Mouse (Mus musculus): ENCODE data around the gene Eif1ad.
"Not testable (repeated sequence)": the region's sequence is repeated elsewhere in the genome, so short reads cannot be mapped to it uniquely, and the experiment has no call there.

Gene Eif1ad

DNA sequence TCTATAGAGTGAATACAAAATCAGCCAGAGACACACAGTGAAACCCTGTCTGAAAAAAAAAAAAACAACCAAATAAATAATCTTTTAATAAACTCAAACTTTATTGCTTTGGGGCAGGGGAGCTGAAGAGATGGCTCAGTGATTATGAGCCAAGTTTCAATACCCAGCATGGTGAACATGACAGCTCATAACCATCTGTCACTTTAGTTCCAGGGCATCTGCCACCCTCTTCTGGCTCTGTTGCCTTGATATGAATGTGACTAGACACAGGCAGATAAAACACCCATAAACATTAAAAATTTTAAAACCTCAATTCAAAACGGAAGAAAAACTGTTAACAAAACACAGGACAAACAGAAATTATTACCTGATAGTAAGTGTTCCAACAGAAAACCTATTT is 10.9 kb downstream of the Eif1ad start:
- no peak for DNase-seq (ENCODE audit: low spot score)

DNA sequence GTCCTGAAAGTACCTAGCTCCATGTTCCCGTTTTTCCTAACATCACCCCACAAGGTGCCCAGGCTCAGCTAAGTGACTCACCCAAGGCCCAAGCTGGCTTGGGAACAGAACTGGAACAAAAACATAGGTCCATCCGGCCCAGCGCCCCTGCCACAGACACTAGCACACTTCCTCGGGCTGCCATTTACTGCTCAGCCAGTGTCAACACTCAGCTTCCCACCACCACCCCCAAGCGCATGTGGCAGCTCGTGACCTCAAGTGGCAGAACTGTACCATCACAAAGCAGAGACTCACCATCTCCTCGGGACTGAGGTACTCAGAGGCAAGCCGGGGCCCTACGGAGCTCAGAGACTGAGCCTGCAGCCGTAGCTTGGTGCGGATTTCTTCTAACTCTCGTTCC is 16.8 kb downstream of the Eif1ad start:
- no peak for DNase-seq (ENCODE audit: low spot score)

DNA sequence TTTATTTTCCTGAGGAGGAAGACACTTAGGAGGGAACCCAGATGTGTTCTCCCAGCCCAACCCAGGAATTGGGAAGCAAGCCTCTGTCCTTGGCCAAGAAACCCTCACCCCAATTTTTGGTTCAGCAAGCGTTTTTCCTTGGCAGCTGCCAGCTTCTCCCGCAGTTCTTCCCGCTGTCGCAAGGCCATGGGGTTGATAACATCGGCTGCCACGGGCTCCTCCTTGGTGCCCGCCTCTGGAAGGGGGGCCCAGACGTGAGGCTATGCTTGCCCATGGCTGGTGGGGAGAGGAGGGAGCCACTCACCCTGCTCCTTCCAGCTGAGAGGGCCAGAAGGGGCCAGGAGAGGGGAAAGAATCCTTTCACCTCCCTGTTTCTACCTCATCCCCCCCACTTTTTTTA is 18.2 kb downstream of the Eif1ad start:
- no peak for DNase-seq (ENCODE audit: low spot score)

DNA sequence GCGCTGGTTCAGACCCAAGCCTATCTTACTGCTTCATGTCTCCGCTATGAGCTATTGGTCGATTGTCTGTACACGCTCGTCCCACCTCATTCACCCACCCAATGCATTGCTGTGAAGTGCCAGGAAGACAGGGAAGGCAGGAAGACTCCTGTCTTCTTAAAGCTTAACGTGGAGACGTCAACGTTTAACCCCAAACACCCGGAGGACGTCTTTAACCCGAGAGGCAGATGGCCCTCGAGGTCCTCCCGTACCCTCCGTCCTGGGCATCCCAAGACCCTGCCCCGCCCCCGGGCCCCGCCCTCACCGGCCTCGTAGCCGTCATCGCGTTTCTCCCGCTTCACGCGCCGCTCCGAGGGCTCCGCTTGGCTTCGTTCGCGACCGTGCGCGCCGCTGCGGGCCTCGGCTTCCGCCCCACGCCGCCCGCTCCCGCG is 21.5 kb downstream of the Eif1ad start:
- peak; percentile 27 for DNase-seq (ENCODE audit: low spot score)

DNA sequence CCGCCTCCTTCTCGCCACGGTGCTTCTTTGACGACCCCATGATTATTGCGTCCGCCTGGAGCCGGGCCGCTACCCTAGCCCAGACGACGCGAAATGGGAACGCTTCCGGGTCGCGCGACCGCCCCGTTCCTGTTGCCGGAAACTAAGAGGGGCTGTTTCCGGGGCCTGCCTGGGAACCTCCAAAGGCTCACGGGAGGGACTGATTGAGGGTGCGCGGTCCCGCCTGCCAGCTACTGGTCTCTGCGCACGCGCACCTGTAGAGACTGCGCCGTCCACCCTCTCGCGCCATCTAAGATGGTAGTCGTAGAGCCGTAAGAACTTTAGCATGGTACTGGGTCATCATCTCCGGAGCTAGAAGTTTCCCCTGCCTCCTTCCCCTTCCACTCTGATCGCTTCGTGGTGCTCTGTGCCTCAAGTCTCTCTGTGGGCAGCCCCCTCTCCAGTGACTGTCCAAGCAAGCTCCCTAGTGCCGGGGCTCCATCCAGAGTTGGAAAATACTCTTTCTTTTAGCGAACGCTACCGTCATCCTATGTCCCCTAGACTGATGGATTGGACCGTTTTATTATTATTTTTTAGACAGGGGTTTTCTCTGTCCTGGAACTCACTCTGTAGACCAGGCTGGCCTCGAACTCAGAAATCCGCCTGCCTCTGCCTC is 22.2 kb downstream of the Eif1ad start, which contains the start of gene Sart1:
Gene Sart1, minus strand, starts transcription at position 116 of the 655 bp plus-strand sequence.
- peak; percentile 95 for DNase-seq (ENCODE audit: low spot score)

DNA sequence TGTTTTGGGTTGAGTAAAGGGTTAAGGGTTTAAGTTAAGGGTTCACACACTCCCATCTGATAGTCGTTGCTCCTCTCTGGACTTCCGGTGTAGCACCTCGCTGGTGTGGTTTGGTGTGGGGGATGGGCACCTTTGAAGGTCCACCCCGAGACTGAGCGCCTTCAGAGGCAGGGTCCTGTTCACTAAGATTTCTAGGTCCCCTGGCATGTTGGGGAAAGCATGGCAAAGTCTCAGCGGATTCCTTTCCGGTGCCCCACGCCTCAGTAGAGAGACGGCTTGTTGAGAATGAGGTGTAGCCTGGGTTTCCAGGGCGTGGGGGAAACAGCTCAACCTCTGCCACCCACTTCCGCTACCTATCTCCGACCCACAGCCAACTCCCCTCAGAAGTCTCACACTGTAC is 23.1 kb downstream of the Eif1ad start:
- peak; percentile 52 for DNase-seq (ENCODE audit: low spot score)

DNA sequence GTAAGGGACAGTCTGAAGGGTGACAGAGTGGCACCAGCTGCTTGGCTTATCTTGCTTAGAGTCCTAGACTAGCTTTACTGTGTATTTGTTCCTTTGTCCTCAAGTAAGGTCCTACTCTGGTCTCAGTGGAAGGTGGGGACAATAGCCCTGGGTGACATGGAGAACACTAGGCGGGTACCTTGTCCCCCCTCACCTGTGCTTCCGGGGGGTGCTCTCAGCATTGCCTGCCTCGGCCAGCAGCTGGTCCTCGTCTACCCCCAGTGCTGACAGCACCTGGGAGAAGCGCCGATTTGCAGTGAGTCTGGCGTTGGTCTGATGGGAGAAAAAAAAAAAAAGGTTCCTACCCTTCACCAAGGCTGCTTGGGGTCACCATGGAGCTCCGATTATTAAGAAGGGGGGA is 23.9 kb downstream of the Eif1ad start:
- no peak for DNase-seq (ENCODE audit: low spot score)

DNA sequence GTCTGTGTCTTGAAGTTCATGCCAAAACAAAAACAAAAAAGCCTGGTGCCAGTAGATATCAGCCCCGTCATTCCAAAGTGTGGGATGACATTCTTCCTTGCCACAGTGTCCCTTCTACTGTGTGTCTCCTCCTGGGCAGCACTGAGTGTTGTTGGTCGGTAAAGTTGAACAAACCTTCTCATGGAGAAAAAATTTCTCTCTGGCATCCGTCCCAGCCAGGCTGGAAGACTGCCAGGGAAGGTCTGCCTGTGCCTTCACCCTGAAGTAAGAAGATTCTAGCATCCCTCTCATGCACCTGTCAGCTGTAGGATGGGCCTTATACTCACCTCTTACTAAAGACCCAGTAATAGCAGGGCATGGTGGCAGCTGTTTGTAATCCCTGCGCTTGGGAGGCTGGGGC is 26.4 kb downstream of the Eif1ad start:
- DNase-seq (ENCODE audit: low spot score) = peak; percentile 78

DNA sequence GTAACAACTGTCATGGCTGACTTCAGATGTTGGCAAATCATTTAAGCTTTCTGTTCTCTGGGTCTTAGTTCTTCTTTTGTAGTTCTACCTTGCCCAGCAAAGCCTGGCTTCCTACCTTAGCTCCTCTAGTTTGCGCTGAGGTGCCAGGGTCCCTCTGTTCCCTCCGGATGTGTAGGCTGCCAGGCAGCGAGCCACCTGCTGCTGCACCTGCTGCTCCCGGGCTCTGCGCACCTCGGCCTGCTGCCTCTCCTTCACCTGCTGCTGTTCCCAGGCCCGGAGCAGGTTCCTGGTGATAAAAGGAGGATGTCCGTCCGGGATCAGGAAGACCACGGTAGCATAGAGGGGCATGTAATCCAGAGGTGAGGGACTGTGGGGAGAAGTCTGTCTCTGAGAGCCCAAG is 27.6 kb downstream of the Eif1ad start:
- DNase-seq (ENCODE audit: low spot score) = no peak

DNA sequence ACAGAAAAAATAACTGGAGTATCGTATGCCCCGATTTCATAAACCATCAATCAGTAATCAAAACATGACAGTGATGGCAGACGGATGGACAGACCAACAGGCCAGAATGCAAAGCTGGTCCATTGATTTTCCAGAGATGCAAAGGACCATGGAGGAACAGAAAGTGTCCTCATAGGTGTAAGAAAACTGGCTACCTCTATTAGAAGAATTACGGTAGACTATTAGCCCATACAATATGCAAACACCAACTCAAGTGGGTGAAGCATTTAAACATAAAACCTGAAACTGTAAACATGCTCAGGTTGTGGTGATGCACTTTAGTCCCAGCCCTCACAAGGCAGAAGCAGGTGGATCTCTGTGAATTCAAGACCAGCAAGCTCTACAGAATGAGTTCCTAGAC is 28.8 kb downstream of the Eif1ad start:
- DNase-seq (ENCODE audit: low spot score) = no peak

DNA sequence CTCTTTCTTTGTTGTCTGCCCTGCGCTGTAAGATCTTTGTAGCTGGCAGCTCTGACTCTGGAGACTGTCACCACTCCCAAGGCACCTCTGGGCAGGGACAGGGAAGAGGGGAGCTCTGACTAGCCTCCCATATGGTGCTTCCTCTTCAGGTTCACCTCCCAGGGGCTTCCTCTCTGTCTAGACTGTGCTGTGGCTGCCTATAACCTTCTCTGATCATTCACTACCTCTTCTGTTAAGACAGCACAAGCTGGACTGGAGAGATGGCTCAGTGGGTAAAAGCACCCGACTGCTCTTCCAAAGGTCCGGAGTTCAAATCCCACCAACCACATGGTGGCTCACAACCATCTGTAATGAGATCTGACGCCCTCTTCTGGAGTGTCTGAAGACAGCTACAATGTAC is 34.5 kb downstream of the Eif1ad start:
- not testable (repeated sequence) for DNase-seq (ENCODE audit: low spot score)

DNA sequence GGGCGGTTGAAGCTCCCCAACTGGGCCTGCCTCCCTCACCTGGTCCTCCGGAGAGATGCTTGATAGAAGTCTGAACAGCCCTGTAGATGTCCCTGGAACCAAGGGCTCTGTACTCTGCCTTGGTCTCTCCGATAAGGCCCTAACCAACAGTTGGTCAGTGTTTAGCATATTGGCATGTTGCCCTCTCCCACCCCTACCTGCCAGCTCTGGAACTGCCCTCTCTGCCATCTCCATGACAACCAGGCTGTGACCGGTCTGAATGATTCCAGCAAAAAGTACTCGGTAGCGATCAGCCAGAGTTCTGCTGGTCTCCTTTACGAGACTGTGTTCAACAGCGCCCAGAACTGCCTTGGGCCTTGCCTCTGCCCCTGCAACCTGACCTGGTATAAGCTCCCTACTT is 35.8 kb downstream of the Eif1ad start, which contains the start of gene Tsga10ip:
Gene Tsga10ip, minus strand, starts transcription at position 234 of the 400 bp plus-strand sequence.
- DNase-seq (ENCODE audit: low spot score) = no peak

DNA sequence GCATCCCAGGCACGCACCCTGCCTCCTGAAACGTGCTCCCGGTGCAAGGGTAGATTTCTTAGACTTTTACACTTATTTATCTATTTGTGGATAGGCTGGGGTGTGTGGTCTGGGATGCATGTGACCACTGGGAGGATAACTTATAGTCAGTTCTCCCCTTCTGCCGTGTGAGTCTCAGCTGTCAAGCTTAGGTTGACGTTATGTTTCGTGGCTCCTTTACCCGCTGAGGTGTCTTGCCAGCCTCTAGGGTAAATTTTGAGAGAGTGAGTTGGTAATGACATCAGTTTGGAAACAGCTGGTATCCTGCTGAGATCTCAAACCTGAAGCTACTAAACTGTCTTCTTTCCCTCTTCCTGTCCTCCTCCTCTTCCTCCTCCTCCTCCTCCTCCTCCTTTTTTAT is 39.4 kb downstream of the Eif1ad start:
- no peak for DNase-seq (ENCODE audit: low spot score)

DNA sequence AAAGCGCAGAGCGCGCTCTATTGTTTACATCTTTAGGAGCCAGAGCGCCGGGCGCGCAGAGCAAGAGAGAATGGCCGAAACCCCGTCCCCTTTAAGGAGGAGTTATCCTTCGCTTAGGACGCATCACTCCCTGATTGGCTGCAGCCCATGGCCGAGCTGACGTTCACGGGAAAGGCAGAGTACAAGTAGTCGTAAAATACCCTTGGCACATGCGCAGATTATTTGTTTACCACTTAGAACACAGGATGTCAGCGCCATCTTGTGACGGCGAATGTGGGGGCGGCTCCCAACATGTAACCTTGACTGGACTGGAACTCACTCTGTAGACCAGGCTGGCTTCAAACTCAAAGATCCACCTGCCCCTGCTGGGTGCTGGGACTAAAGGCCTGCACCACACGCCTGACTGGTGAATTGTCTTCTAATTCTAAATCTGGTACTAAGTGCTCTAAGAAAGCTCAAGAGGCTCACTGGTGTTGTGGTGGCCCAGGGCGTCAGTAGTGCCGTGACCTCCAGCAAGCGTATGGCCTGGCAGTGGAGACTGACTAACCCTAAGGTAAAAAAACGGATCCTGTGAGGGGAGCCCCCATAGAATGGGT is 40.1 kb downstream of the Eif1ad start:
- DNase-seq (ENCODE audit: low spot score) = not testable (repeated sequence)

DNA sequence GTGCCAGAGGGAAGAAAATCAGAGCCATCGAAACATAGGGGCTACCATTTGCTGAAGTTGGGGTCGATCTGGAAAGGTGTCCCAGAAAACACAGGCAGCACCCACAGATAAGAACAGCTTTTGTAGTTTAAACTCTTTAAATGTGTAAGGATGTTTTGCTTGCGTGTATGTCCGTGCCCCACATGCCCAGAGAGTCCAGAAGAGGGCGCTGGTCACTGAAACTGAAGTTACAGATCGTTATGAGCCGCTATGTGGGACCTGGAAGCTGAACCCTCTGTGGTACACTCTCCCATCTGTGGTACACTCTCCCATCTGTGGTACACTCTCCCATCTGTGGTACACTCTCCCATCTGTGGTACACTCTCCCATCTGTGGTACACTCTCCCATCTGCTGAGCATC is 40.6 kb downstream of the Eif1ad start:
- DNase-seq (ENCODE audit: low spot score) = peak; percentile 67

DNA sequence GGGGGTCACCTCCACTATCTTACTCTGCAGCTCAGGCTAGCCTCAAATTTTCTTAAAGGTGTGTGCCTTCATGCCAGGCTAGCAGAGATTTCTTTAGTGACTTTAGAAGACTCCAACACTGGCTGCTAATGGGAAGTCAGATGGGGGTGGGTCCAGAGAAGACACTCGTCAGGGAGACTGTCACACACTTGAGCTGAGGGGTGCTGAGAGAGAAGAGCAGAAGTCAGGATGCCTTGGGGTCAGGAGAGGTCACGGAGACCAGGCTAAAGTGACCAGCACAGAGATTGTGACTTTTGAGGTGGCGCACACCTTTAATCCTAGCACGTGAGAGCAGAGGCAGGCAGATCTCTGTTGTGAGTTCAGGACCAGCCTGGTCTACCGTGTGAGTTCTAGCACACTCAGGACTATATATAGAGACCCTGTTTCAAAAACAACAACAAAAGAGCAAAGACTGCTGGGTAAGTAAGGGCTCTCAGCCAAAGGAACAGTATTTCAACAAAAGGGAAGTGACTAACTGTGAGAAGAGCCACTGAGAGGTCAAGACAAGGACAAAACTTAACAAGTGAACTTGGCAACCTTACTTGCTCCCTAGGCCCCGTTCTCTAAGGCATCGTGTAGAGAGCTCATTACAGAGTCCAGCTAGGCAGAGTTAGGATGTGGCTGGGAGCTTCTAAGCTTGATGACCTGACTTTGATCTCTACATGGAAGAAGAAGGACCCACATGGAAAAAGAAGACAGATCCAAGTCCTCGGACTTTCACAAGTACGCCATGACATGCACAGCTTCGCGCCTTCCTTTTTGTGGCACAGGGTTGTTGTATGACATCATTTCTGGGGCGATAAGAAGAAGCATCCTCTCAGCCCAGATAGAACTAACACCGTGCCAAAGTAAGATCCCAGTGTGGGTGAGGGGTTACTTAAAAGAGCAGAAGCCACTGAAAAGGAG is 41.8 kb downstream of the Eif1ad start:
- DNase-seq (ENCODE audit: low spot score) = no peak

DNA sequence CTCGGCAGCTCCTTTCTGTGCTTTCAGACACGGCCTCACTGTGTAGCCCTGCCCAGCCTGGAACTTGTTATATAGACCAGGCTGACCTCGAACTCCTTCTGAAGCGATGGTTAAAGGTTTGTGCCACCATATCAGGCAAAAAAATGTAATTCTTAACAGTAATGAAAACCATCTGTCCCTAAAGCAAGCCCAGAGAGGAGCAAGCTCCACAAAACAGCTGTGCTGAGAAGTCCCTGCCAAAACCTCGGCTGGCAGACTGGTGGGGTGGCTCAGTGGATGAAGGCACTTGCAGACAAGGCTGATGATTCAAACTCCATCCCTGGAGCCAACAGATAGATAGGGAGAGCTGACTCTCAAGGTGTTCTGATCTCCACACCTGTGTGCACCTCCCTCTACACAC is 42.5 kb downstream of the Eif1ad start:
- DNase-seq (ENCODE audit: low spot score) = no peak

DNA sequence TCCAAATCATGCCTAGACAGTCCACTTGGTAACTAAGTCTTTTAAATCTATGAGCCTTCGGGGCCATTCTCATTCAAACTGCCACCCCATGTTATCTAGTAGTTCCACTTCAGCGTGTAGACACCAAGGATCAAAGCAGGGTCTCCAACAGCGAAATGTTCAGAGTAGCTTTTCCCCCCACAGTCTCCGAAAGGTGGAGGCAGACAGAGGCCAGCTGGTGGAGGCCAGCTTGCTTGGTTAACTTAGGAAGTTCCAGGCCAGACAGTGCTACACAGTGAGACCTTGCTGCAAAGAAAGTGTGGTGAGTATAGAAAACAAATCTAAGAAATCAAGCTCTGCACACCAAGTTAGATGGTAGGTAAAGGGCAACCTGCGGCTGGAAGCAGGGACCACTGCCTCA is 44.1 kb downstream of the Eif1ad start:
- DNase-seq (ENCODE audit: low spot score) = no peak

DNA sequence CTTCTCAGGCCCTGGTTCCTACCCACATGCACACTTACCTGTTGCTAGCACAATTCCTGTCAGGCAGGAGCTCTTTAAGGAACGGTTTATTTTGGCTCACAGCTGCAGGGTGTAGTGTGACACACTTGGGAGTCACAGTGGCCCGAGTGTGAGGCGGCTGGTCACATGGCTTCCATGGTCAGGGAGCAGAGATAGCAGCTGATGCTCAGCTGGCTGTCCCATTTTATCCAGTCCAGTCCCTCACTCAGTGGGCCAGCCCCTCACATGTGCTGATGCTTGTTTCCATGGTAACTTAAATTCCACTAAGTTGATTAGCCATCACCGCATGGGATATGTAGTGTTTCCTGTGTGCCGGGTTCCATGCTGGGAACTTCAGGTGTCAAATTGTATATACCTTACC is 45.4 kb downstream of the Eif1ad start:
- no peak for DNase-seq (ENCODE audit: low spot score)

DNA sequence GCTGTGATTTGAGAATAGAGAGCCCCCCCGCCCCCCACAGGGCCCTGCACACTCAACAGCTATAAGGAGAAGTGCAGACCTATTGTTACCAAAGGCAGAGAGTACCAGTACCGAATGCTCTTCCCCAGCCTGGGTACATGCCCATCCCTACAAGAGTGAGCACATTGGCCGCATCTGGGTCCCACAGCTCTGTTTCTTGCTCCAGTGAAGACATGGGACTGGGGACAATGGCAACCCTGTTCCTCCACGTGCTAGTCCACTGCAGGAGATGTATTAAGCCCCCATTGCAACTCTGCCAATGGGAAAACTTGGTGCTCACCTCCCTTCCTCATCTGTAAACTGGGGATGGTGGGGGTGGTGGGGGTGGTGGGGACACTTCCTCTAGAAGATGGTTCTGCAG is 47.3 kb downstream of the Eif1ad start:
- DNase-seq (ENCODE audit: low spot score) = no peak

DNA sequence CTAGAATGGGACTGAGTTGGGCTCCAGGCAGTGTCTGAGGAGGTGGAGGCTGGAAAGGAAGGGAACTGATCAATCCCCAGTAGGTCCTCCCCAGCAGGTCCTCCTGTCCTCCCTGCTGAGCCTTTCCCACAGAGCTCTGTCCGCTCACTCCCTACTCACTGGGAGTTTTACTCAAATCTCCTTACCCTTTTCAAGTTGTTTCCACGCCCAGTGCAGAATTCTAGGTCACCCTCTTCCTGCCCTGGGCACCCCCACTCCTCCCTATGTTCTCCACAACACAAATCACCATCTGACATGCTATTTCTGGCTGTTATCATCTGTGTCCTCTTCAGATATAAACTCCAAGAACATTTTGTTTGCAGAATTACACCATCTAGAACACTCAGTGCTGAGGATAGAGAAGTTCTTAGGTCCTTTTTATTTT is 48.0 kb downstream of the Eif1ad start:
- peak; percentile 36 for DNase-seq (ENCODE audit: low spot score)

DNA sequence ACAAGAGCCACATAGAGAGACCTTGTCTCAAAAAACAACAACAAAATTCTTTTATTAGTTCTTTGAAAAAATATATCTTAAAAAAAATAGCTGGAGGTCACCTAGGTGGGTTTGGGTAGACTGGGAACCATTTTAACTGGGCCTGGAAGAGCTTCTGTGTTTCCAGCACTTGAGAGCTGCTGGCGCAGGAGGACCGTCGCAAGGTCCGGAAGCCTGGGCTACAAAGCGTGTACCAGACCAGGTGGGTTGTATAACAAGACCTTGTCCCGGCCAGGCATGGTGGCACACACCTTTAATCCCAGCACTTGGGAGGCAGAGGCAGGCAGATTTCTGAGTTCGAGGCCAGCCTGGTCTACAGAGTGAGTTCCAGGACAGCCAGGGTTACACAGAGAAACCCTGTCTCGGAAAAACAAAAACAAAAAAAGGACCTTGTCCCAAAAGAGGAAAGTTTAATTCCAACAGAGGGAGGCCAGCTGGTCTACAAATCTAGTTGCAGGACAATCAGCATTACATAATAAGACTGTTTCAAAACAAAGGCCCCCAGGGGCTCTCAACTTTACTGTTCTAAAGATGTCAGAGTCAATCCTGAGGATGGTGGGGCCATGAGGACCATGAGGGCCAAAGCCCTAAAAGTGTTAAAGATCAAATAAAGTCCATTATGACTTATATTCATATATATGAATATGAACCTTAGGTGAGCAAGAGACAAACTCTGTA is 52.4 kb downstream of the Eif1ad start:
- no peak for DNase-seq (ENCODE audit: low spot score)

Measured in urinary bladder, postnatal 14 days (tissue).